Mouse (Mus musculus): ENCODE data around the gene Itgb3. TPM values are rescaled to one million over a fixed set of nuclear protein-coding genes. Genes with fewer than 3 reads are reported as not detected.
A peak's percentile ranks its signal among the peaks of the same experiment; 100 is the strongest.
"Not testable (repeated sequence)": the region's sequence is repeated elsewhere in the genome, so short reads cannot be mapped to it uniquely, and the experiment has no call there.

Gene Itgb3
- polyA plus RNA-seq, 1 experiment from 2014 or later: 0.24 TPM

- no peak for DNase-seq (ENCODE audit: low spot score)
- peaks cover 2% of the 10 kb centered on the region; the same call in 1 of the 2 replicates for H3K27me3 ChIP-seq (replicated peaks; ENCODE audit: control insufficient read depth, insufficient read depth, low read length)
- no peak for ATAC-seq
Measured at GRCm38 (mm10) chr11:104568326-104568725, 39.5 kb upstream of the Itgb3 start.

GRCm38 (mm10) chr11:104570515-104570914, 37.3 kb upstream of the Itgb3 start:
- H3K4me3 ChIP-seq (ENCODE audit: low read depth, low read length); H3K27me3 ChIP-seq (replicated peaks; ENCODE audit: control insufficient read depth, insufficient read depth, low read length); ATAC-seq; H3K27ac ChIP-seq (ENCODE audit: low read depth, low read length); H3K36me3 ChIP-seq (ENCODE audit: control insufficient read depth, insufficient read depth, low read length); H3K9ac ChIP-seq (ENCODE audit: low read length); H3K9me3 ChIP-seq (replicated peaks; ENCODE audit: control insufficient read depth, low read length); H3K4me1 ChIP-seq (ENCODE audit: control insufficient read depth, insufficient read depth, low read length); DNase-seq (ENCODE audit: low spot score); H3K4me2 ChIP-seq (ENCODE audit: low read length): not testable (repeated sequence)
- 81% methylated on average over 8 of the region's 8 CpGs for WGBS

More at GRCm38 (mm10) chr11:104568326-104568725, 39.5 kb upstream of the Itgb3 start:
- H3K27ac ChIP-seq (ENCODE audit: low read depth, low read length): no peak overlapping the region
- H3K9ac ChIP-seq (ENCODE audit: low read length): no peak overlapping the region
- H3K4me1 ChIP-seq (ENCODE audit: control insufficient read depth, insufficient read depth, low read length): no peaks in the 10 kb centered on the region
- 95% methylated on average over 4 of the region's 4 CpGs for WGBS
- no peak overlapping the region for H3K4me2 ChIP-seq (ENCODE audit: low read length)
- no peaks in the 10 kb centered on the region; the same call in 1 of the 2 replicates for H3K9me3 ChIP-seq (replicated peaks; ENCODE audit: control insufficient read depth, low read length)
- no peak overlapping the region for H3K4me3 ChIP-seq (ENCODE audit: low read depth, low read length)
- H3K36me3 ChIP-seq (ENCODE audit: control insufficient read depth, insufficient read depth, low read length): no peaks in the 10 kb centered on the region

GRCm38 (mm10) chr11:104571373-104571772, 36.4 kb upstream of the Itgb3 start:
- not testable (repeated sequence) for H3K27ac ChIP-seq (ENCODE audit: low read depth, low read length); H3K36me3 ChIP-seq (ENCODE audit: control insufficient read depth, insufficient read depth, low read length); H3K4me1 ChIP-seq (ENCODE audit: control insufficient read depth, insufficient read depth, low read length); ATAC-seq; H3K9me3 ChIP-seq (replicated peaks; ENCODE audit: control insufficient read depth, low read length); H3K27me3 ChIP-seq (replicated peaks; ENCODE audit: control insufficient read depth, insufficient read depth, low read length)
- Histone ChIP-seq H3K4me3 (ENCODE audit: low read depth, low read length) (peak overlapping the region; percentile 22), H3K4me2 (ENCODE audit: low read length) (peak overlapping the region; percentile 48), H3K9ac (ENCODE audit: low read length) (0 out of 2 replicates have a peak overlapping the region, but pooled peaks have one; percentile 40)
- 2% methylated on average over 28 of the region's 28 CpGs for WGBS
- DNase-seq (ENCODE audit: low spot score): peak; percentile 53

- Histone ChIP-seq H3K4me2 (ENCODE audit: low read length) (no peak overlapping the region), H3K4me3 (ENCODE audit: low read depth, low read length) (no peak overlapping the region)
- WGBS: 70% methylated on average over 7 of the region's 7 CpGs
Measured at GRCm38 (mm10) chr11:104572091-104572490, 35.7 kb upstream of the Itgb3 start.

GRCm38 (mm10) chr11:104572566-104572965, 35.2 kb upstream of the Itgb3 start:
- H3K4me2 ChIP-seq (ENCODE audit: low read length): no peak overlapping the region
- WGBS: 70% methylated on average over 2 of the region's 2 CpGs
- no peak for DNase-seq (ENCODE audit: low spot score)

More at GRCm38 (mm10) chr11:104572091-104572490, 35.7 kb upstream of the Itgb3 start:
- H3K36me3 ChIP-seq (ENCODE audit: control insufficient read depth, insufficient read depth, low read length): no peaks in the 10 kb centered on the region
- no peak overlapping the region for H3K27ac ChIP-seq (ENCODE audit: low read depth, low read length)
- H3K4me1 ChIP-seq (ENCODE audit: control insufficient read depth, insufficient read depth, low read length): no peaks in the 10 kb centered on the region
- DNase-seq (ENCODE audit: low spot score) (no peak), ATAC-seq (no peak)
- H3K27me3 ChIP-seq (replicated peaks; ENCODE audit: control insufficient read depth, insufficient read depth, low read length): peaks cover 2% of the 10 kb centered on the region; the same call in 1 of the 2 replicates
- H3K9me3 ChIP-seq (replicated peaks; ENCODE audit: control insufficient read depth, low read length): no peaks in the 10 kb centered on the region; the same call in 1 of the 2 replicates
- no peak overlapping the region for H3K9ac ChIP-seq (ENCODE audit: low read length)

GRCm38 (mm10) chr11:104576772-104577612, 30.8 kb upstream of the Itgb3 start:
- Histone ChIP-seq H3K9ac (ENCODE audit: low read length) (no peak overlapping the region), H3K4me3 (ENCODE audit: low read depth, low read length) (no peak overlapping the region), H3K27me3 (replicated peaks; ENCODE audit: control insufficient read depth, insufficient read depth, low read length) (peaks cover 2% of the 10 kb centered on the region; the same call in 1 of the 2 replicates), H3K4me2 (ENCODE audit: low read length) (no peak overlapping the region), H3K4me1 (ENCODE audit: control insufficient read depth, insufficient read depth, low read length) (no peaks in the 10 kb centered on the region), H3K27ac (ENCODE audit: low read depth, low read length) (no peak overlapping the region), H3K9me3 (replicated peaks; ENCODE audit: control insufficient read depth, low read length) (no peaks in the 10 kb centered on the region), H3K36me3 (ENCODE audit: control insufficient read depth, insufficient read depth, low read length) (no peaks in the 10 kb centered on the region)
- no peak for ATAC-seq
- no peak for DNase-seq (ENCODE audit: low spot score)
- 42% methylated on average over 10 of the region's 10 CpGs for WGBS

More at GRCm38 (mm10) chr11:104572566-104572965, 35.2 kb upstream of the Itgb3 start:
- Histone ChIP-seq H3K27ac (ENCODE audit: low read depth, low read length) (no peak overlapping the region), H3K4me3 (ENCODE audit: low read depth, low read length) (no peak overlapping the region), H3K4me1 (ENCODE audit: control insufficient read depth, insufficient read depth, low read length) (no peaks in the 10 kb centered on the region), H3K9me3 (replicated peaks; ENCODE audit: control insufficient read depth, low read length) (no peaks in the 10 kb centered on the region; the same call in 1 of the 2 replicates), H3K27me3 (replicated peaks; ENCODE audit: control insufficient read depth, insufficient read depth, low read length) (peaks cover 2% of the 10 kb centered on the region; the same call in 1 of the 2 replicates), H3K36me3 (ENCODE audit: control insufficient read depth, insufficient read depth, low read length) (no peaks in the 10 kb centered on the region), H3K9ac (ENCODE audit: low read length) (no peak overlapping the region)
- ATAC-seq: no peak

GRCm38 (mm10) chr11:104578074-104578473, 29.7 kb upstream of the Itgb3 start:
- no peak for DNase-seq (ENCODE audit: low spot score)
- no peak overlapping the region for H3K27ac ChIP-seq (ENCODE audit: low read depth, low read length)
- H3K4me1 ChIP-seq (ENCODE audit: control insufficient read depth, insufficient read depth, low read length): no peaks in the 10 kb centered on the region
- no peaks in the 10 kb centered on the region for H3K27me3 ChIP-seq (replicated peaks; ENCODE audit: control insufficient read depth, insufficient read depth, low read length)
- no peaks in the 10 kb centered on the region for H3K9me3 ChIP-seq (replicated peaks; ENCODE audit: control insufficient read depth, low read length)
- H3K4me3 ChIP-seq (ENCODE audit: low read depth, low read length): no peak overlapping the region
- H3K4me2 ChIP-seq (ENCODE audit: low read length): no peak overlapping the region
- ATAC-seq: no peak
- WGBS: 71% methylated on average over 5 of the region's 5 CpGs
- H3K36me3 ChIP-seq (ENCODE audit: control insufficient read depth, insufficient read depth, low read length): no peaks in the 10 kb centered on the region
- H3K9ac ChIP-seq (ENCODE audit: low read length): no peak overlapping the region

- Histone ChIP-seq H3K27me3 (replicated peaks; ENCODE audit: control insufficient read depth, insufficient read depth, low read length) (no peaks in the 10 kb centered on the region), H3K9me3 (replicated peaks; ENCODE audit: control insufficient read depth, low read length) (no peaks in the 10 kb centered on the region), H3K4me2 (ENCODE audit: low read length) (no peak overlapping the region), H3K4me1 (ENCODE audit: control insufficient read depth, insufficient read depth, low read length) (no peaks in the 10 kb centered on the region), H3K9ac (ENCODE audit: low read length) (no peak overlapping the region), H3K4me3 (ENCODE audit: low read depth, low read length) (no peak overlapping the region), H3K36me3 (ENCODE audit: control insufficient read depth, insufficient read depth, low read length) (no peaks in the 10 kb centered on the region), H3K27ac (ENCODE audit: low read depth, low read length) (no peak overlapping the region)
- ATAC-seq (no peak), DNase-seq (ENCODE audit: low spot score) (no peak)
- 90% methylated on average over 9 of the region's 9 CpGs for WGBS
Measured at GRCm38 (mm10) chr11:104579084-104579483, 28.7 kb upstream of the Itgb3 start.

GRCm38 (mm10) chr11:104579575-104579974, 28.2 kb upstream of the Itgb3 start:
- DNase-seq (ENCODE audit: low spot score) (no peak), ATAC-seq (no peak)
- H3K36me3 ChIP-seq (ENCODE audit: control insufficient read depth, insufficient read depth, low read length): no peaks in the 10 kb centered on the region
- no peaks in the 10 kb centered on the region for H3K9me3 ChIP-seq (replicated peaks; ENCODE audit: control insufficient read depth, low read length)
- no peaks in the 10 kb centered on the region for H3K4me1 ChIP-seq (ENCODE audit: control insufficient read depth, insufficient read depth, low read length)
- H3K9ac ChIP-seq (ENCODE audit: low read length): no peak overlapping the region
- no peak overlapping the region for H3K4me2 ChIP-seq (ENCODE audit: low read length)
- 94% methylated on average over 8 of the region's 8 CpGs for WGBS
- no peak overlapping the region for H3K4me3 ChIP-seq (ENCODE audit: low read depth, low read length)
- H3K27me3 ChIP-seq (replicated peaks; ENCODE audit: control insufficient read depth, insufficient read depth, low read length): no peaks in the 10 kb centered on the region
- H3K27ac ChIP-seq (ENCODE audit: low read depth, low read length): no peak overlapping the region

All from forebrain, embryonic 14.5 days (tissue).